Mouse (Mus musculus): ENCODE data around the gene Gpr87. TPM values are rescaled to one million over a fixed set of nuclear protein-coding genes. Genes with fewer than 3 reads are reported as not detected.
A peak's percentile ranks its signal among the peaks of the same experiment; 100 is the strongest.

The Gpr87 gene
- polyA plus RNA-seq, 1 experiment from 2014 or later = 0.26 TPM

DNA sequence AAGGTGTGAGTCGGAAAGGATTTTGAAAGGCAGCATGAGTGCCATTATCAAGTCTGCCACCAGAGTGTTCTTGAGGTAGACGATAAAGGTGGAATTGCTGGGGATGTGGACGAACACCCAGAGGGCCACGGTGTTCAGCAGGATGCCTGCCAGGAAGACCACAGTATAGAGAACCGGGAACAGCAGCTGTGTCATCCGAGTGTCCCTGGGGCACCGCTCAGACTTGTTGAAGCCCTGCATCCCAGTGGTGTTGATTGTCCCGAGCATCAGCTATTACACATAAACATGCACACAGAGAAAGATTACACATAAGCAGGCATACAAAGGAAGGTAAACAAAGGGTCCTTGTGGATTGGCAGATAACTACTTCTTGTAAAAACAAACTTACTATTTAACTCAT lies 15.2 kb upstream of the Gpr87 start:
- H3K36me3 ChIP-seq (replicated peaks) = no peaks in the 10 kb centered on the region
- no peaks in the 10 kb centered on the region for H3K27me3 ChIP-seq (replicated peaks)
- H3K4me1 ChIP-seq = no peaks in the 10 kb centered on the region; the same call in 1 of the 2 replicates
- 80% methylated on average over 8 of the region's 8 CpGs for WGBS
- no peaks in the 10 kb centered on the region for H3K9me3 ChIP-seq
- no peak overlapping the region for H3K9ac ChIP-seq
- no peak overlapping the region for H3K27ac ChIP-seq
- ATAC-seq (replicated peaks) = no peak
- H3K4me2 ChIP-seq = no peak overlapping the region
- H3K4me3 ChIP-seq = no peak overlapping the region

DNA sequence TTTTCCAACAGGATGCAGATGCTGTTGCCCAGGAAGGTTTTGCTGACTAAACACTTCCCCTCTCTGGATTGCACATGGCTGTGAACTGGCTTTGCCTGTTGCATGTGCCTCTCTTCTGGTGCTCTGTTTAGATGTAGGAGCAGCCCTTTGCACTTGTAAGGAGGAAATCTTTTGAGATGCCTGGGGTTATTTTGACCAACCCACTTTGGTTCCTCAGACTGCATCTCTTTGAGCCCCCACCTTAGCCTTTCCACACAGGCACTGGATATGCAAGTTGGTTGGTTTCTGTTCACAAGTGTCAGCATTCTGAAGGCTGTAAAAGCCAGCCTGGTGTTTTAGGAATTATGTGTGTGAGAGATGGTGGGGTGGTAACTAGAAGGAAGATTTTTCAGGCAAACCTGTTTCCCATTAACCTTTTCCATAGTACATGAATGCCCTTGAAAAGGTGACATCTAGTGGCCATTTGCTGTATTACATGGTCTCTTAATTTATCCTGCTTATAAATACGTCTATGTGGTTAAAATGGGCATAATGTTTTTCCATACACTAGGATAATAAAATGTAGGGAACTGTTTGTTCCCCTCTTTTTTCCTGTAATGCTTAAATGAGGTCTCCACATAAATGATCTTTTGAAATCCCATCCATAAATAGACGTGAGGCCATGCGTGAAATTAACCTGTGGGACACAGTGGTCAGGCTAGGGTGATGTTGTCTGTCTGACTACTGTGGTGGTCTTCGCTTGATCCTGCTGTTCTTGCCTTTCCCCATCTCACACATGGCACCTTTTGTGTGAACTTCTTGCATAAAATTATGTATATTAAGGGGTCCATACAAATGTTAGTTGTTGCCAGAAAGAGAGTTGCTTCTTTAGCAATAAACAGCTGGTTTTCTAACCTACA lies 14.0 kb upstream of the Gpr87 start:
- no peak overlapping the region for H3K4me2 ChIP-seq
- no peak overlapping the region for H3K4me3 ChIP-seq
- H3K9me3 ChIP-seq = no peaks in the 10 kb centered on the region
- ATAC-seq (replicated peaks) = peak; percentile 81
- no peak overlapping the region for H3K27ac ChIP-seq
- H3K4me1 ChIP-seq = no peaks in the 10 kb centered on the region; the same call in 1 of the 2 replicates
- H3K36me3 ChIP-seq (replicated peaks) = no peaks in the 10 kb centered on the region
- no peaks in the 10 kb centered on the region for H3K27me3 ChIP-seq (replicated peaks)
- no peak overlapping the region for H3K9ac ChIP-seq
- WGBS = 68% methylated on average over 4 of the region's 4 CpGs

DNA sequence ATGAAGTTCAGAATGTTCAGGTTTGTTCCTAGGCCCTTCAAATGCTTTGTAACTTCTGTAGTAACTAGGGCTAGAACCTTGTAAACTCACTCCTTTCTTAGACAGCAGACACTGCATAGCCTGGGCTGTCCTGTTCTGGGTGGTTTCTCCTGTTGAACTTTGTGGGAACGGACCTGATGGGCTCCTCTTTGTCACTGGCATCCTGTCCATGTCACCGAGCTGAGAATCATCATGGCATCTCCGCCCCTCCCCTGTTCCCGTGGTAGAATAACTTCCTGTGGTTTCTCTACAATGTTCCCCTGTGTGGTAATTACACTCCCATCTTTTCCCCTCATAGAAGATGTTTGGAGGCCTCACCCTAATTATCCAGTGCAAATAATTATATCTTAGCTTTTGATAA lies 11.0 kb upstream of the Gpr87 start:
- no peaks in the 10 kb centered on the region for H3K27me3 ChIP-seq (replicated peaks)
- H3K4me1 ChIP-seq = no peaks in the 10 kb centered on the region; the same call in 1 of the 2 replicates
- no peak overlapping the region for H3K27ac ChIP-seq
- no peak overlapping the region for H3K4me2 ChIP-seq
- no peaks in the 10 kb centered on the region for H3K36me3 ChIP-seq (replicated peaks)
- WGBS = 83% methylated on average over 4 of the region's 4 CpGs
- H3K9ac ChIP-seq = no peak overlapping the region
- no peaks in the 10 kb centered on the region for H3K9me3 ChIP-seq
- no peak overlapping the region for H3K4me3 ChIP-seq
- no peak for ATAC-seq (replicated peaks)

DNA sequence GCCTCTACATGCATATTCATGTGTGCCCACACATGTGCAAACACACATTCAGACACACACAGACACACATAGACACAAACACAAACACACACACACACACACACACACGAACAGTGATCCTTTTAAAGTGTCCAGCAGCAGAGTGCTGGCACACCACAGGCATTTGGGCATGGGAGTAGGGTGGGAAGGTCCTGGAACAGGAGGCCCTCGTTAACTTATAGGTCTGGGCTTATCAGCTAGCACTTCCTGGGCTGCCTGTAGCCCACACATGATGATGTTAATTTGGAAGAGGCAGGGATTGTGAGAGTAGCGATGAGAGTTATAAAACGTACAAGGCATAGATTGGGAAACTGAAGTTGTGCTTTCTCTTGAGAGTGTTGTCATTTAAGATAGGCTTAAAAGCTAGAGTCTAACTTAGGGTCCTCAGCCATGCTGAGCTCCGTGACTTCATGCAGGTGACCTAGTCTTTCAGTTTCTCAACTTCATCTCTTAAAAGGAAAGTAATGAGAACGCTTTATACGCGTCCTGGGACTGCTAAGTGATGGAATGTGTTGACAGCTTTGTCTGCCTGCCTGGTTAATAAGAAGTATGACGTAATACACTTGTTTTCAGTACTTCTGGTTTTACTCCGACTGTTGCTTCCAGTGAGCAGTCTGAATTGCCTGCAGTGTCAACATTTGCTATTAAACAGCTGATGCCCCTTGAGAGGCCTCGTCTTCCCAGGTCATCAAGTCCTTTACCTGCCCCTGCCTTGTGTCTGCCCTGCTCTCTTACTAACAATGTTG lies 10.0 kb upstream of the Gpr87 start:
- Histone ChIP-seq H3K9me3 (no peaks in the 10 kb centered on the region), H3K4me3 (no peak overlapping the region), H3K4me1 (no peaks in the 10 kb centered on the region; the same call in 1 of the 2 replicates), H3K27ac (no peak overlapping the region), H3K4me2 (no peak overlapping the region), H3K36me3 (replicated peaks) (no peaks in the 10 kb centered on the region), H3K9ac (no peak overlapping the region), H3K27me3 (replicated peaks) (no peaks in the 10 kb centered on the region)
- 87% methylated on average over 11 of the region's 11 CpGs for WGBS
- no peak for ATAC-seq (replicated peaks)

DNA sequence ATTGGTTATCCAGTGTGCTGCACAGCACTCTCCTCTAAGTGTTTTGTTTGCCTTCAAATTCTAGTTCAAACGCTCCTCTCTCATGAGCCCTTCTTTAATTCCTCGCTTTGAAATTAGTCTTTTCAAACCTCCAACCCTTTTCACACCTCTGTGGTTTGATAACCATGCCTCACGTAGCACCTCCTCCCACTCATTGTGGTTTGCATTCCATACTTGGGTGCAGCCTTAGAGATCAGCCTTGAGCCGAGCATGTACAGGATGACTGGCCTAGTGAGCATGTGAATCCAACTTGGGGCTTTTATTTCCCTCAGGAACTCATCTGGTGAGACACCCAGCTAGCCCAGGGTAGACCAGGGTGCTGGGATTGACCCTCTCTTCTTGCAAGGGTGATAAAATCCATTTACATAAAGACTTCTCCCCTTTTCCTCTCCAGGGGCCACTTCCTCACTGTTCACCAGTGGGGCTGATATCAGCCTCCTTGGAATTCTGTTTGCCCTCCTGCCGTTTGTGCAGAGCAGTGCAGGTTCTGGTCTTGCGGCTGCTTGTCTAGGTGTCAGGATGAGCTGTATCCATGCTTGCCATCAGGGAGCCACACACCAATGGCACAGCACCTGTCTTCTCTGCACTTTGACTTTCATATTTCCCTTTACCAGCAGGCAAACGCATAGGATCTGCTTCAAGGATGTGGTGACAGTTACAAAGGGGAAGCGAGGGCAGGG lies 9.1 kb upstream of the Gpr87 start:
- Histone ChIP-seq H3K27ac (no peak overlapping the region), H3K36me3 (replicated peaks) (no peaks in the 10 kb centered on the region), H3K4me3 (no peak overlapping the region), H3K27me3 (replicated peaks) (no peaks in the 10 kb centered on the region), H3K9me3 (no peaks in the 10 kb centered on the region), H3K4me2 (no peak overlapping the region), H3K4me1 (no peaks in the 10 kb centered on the region; the same call in 1 of the 2 replicates), H3K9ac (no peak overlapping the region)
- no peak for ATAC-seq (replicated peaks)
- whole genome bisulfite sequencing = 83% methylated on average over 8 of the region's 8 CpGs

DNA sequence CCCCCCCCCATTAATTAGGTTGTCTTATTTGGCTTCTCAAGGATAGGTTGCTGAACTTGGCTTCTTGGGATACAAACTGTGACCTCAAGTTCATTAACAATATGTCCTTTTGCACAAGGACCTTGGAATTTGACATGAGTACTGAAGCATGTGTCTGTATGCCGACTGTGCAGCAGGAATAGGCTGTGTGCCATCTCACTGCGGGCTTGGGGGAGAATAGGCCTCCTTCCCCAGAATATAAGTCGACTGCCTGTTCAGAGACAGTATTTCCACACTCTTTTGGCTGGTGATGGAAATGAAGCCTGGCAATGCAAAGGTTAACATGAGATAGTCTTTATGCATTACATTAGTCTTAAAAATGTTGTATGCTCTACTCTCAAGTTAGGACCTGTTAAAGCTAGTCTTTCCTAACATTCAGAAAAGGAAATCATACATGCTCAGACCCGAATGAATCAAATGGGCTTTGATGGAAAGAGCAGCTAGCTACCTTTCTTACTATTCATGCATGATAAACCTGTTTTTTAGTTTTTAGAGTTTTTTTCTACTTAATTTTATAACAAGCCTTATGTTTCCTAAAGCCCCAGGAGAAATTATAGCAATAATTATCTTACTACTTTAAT lies 2.5 kb upstream of the Gpr87 start:
- no peak overlapping the region for H3K4me3 ChIP-seq
- H3K4me1 ChIP-seq = no peaks in the 10 kb centered on the region
- no peak overlapping the region for H3K9ac ChIP-seq
- H3K4me2 ChIP-seq = no peak overlapping the region
- H3K27ac ChIP-seq = no peak overlapping the region
- ATAC-seq (replicated peaks) = no peak
- H3K36me3 ChIP-seq (replicated peaks) = no peaks in the 10 kb centered on the region
- H3K27me3 ChIP-seq (replicated peaks) = no peaks in the 10 kb centered on the region
- no peaks in the 10 kb centered on the region for H3K9me3 ChIP-seq
- WGBS = 82% methylated on average over 4 of the region's 4 CpGs

DNA sequence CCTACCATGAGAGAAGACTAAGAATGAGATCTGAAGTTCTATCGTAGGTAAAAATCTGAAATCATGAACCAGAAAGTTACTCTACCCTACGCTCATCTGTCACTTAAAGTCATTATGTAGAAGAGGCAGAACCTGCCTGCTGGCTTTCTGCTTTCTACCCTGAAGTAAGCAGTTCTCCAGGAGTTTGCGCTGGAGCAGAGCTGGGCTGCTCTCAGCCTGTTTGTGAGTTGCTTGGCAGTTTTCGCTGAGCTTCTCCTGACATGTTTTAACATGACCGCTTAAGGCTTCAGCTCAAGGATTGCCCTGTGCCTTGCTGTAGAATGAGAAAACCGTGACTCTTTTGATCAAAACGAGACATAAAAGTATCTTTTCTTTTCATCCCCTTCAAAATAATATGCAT lies 805 bp downstream of the Gpr87 start:
- Histone ChIP-seq H3K4me1 (no peaks in the 10 kb centered on the region), H3K27ac (no peak overlapping the region), H3K27me3 (replicated peaks) (no peaks in the 10 kb centered on the region), H3K4me3 (no peak overlapping the region), H3K9ac (no peak overlapping the region), H3K9me3 (no peaks in the 10 kb centered on the region), H3K4me2 (no peak overlapping the region), H3K36me3 (replicated peaks) (no peaks in the 10 kb centered on the region)
- ATAC-seq (replicated peaks) = no peak
- 89% methylated on average over 7 of the region's 7 CpGs for WGBS

DNA sequence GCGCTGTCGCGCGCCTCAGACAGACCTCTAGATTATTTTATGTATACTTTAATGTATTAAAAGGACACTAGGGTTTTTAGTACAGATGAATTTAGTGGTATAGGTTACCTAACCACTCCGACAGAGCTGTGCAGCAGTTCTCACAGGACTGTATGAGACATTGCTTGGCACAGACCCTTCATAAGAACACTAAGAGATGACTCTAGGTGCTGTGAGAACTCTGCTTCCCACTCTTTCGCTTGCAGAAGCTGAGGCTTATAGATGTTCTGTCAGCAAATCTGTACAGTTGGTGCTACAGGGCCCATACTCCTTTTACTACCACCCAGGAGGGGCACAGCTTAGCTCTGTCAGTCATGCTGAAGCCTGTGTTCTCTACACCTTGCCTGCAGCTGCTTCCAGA lies 3.2 kb downstream of the Gpr87 start:
- H3K4me3 ChIP-seq = no peak overlapping the region
- ATAC-seq (replicated peaks) = no peak
- no peak overlapping the region for H3K9ac ChIP-seq
- H3K9me3 ChIP-seq = no peaks in the 10 kb centered on the region
- H3K27me3 ChIP-seq (replicated peaks) = no peaks in the 10 kb centered on the region
- no peak overlapping the region for H3K4me2 ChIP-seq
- H3K36me3 ChIP-seq (replicated peaks) = no peaks in the 10 kb centered on the region
- 96% methylated on average over 6 of the region's 6 CpGs for WGBS
- no peaks in the 10 kb centered on the region for H3K4me1 ChIP-seq
- H3K27ac ChIP-seq = no peak overlapping the region

DNA sequence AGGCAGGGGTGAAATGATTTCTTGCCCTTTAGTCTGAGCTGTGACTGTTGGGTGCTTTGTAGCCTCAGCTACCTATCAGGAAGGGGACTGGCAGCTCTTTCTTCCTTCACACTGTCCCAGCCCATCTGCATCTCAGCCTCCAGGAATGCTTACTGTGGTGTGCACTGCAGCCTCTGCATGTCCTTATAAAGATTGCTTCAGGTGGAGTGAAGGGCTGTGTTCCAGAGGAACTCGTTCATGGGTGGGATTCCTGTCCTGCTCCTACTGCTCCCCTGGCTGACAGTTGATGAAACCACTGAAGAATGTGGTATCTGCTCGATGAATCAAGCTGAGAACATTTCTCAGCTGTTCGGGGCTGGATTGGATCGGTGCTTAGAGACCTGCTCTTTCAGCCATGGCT lies 7.6 kb downstream of the Gpr87 start:
- 89% methylated on average over 4 of the region's 4 CpGs for WGBS
- Histone ChIP-seq H3K4me3 (no peak overlapping the region), H3K27ac (no peak overlapping the region), H3K4me2 (no peak overlapping the region), H3K4me1 (no peaks in the 10 kb centered on the region), H3K36me3 (replicated peaks) (no peaks in the 10 kb centered on the region), H3K9me3 (no peaks in the 10 kb centered on the region), H3K27me3 (replicated peaks) (no peaks in the 10 kb centered on the region), H3K9ac (no peak overlapping the region)
- no peak for ATAC-seq (replicated peaks)

DNA sequence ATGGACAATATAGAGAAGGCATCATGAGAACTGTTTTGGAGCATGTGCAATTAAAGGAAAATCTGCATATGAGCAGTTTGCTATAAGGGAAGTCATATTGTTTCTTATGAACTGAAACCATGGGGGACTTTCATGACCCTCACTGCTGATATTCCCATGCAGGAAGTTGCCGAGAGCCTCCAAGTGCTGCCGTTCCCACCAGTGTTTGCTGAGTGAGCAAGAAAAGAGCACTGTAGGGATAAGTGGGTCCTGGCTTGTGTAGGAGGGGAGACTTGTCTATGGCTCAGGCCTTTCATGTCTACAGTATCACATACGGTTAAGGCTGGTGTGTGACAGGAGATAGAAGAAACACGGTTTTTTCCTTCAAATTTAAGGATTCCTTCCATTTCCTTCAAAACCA lies 9.2 kb downstream of the Gpr87 start:
- Histone ChIP-seq H3K4me2 (no peak overlapping the region), H3K36me3 (replicated peaks) (no peaks in the 10 kb centered on the region), H3K4me1 (no peaks in the 10 kb centered on the region), H3K9me3 (no peaks in the 10 kb centered on the region), H3K27me3 (replicated peaks) (no peaks in the 10 kb centered on the region), H3K9ac (no peak overlapping the region), H3K4me3 (no peak overlapping the region), H3K27ac (no peak overlapping the region)
- ATAC-seq (replicated peaks) = no peak
- WGBS = 88% methylated on average over 4 of the region's 4 CpGs

DNA sequence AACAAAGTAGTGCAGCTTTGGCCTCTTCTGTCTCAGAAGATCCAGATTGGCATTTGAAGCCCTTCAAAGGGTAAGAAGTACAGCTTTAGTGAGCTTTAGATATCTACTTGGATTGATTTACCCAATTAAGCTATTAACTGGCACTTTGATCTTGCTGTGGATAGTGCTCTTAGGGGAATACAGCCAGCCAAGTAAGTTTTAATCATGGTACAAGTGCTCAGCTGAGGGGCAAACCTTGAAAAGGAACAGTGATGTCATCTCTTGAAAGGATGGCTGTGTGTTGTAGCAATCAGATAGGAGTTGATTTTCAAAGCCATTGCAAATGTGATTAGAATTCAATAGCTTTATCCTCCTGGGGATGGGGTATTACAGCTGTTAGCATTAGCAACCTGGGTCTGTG lies 12.8 kb downstream of the Gpr87 start:
- no peak overlapping the region for H3K4me3 ChIP-seq
- H3K9me3 ChIP-seq = no peaks in the 10 kb centered on the region
- no peak overlapping the region for H3K4me2 ChIP-seq
- no peaks in the 10 kb centered on the region for H3K4me1 ChIP-seq
- no peaks in the 10 kb centered on the region for H3K27me3 ChIP-seq (replicated peaks)
- no peaks in the 10 kb centered on the region for H3K36me3 ChIP-seq (replicated peaks)
- peak; percentile 77; the same call in 1 of the 2 replicates for ATAC-seq (replicated peaks)
- H3K27ac ChIP-seq = no peak overlapping the region
- no peak overlapping the region for H3K9ac ChIP-seq

DNA sequence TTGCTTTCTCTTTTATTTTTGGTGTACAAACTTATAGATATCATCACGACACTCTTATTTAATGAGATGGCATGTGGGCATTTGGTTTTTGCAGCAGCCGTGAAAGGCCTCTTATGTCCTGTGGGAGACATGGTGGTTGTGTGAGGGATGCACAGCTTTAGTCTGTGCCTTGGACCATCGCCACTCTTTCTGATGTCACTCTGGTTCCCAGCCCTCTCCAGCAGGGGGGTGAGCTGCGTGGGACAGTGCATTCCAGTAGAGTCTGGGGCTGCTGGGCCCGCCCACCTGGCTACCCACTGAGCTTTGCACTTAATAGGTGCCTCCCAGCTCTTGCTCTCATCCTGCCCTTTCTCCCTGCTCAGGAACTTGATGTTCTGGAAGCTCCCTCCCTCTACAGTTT lies 13.8 kb downstream of the Gpr87 start:
- Histone ChIP-seq H3K9me3 (no peaks in the 10 kb centered on the region), H3K36me3 (replicated peaks) (no peaks in the 10 kb centered on the region), H3K4me2 (no peak overlapping the region), H3K9ac (no peak overlapping the region), H3K27me3 (replicated peaks) (no peaks in the 10 kb centered on the region), H3K4me1 (no peaks in the 10 kb centered on the region), H3K4me3 (no peak overlapping the region), H3K27ac (no peak overlapping the region)
- no peak for ATAC-seq (replicated peaks)
- WGBS = 64% methylated on average over 5 of the region's 5 CpGs
